ENCODE assay signal across 8 mouse cellular contexts in the genomic region with DNA sequence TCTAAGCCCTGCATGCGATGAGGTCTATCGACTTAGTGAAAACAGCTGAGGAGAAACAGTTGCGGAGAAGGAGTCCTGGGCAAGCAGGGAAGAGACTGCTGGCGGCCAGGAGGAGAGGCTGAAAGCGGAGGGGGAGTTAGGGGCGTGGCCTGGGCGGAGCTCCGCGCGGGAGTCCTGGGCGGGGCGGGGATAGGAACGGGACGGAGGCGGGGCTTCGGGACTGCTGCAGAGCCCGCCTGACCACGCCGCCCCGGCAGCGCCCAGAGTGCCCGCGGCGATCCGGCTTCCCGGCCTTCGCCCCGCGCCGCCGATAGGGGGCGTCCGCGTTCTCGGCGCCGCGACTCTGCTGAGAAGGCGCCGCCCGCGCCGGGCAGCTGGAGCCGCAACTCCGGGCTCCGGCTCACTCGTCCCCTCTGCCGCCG. TPM values are rescaled to one million over a fixed set of nuclear protein-coding genes. Genes with fewer than 3 reads are reported as not detected.
A peak's percentile ranks its signal among the peaks of the same experiment; 100 is the strongest.
DNase-seq lines count a peak whose midpoint lies in the region; ATAC-seq lines count a peak whose summit lies in the region.

Gene Kctd6 (plus strand): TSS at position 338 of the 422 bp plus-strand sequence.

- peak within 1 kb of the TSS; percentile 72; the same call in 1 of the 2 replicates for H3K27ac ChIP-seq in hindbrain, embryonic 11.5 days (ENCODE audit: low read depth, low read length)

- H3K4me2 ChIP-seq in hindbrain, embryonic 11.5 days (replicated peaks; ENCODE audit: low read depth, low read length) = peak within 1 kb of the TSS; percentile 67

- peak within 1 kb of the TSS; percentile 88 for H3K9ac ChIP-seq in hindbrain, embryonic 11.5 days (ENCODE audit: low read depth, low read length)

- peak; percentile 98 for DNase-seq in Muller cell, postnatal 12 days (ENCODE audit: inconsistent ontology term)
- peak; percentile 98 for DNase-seq in cerebellum, adult 9-11 months
- peak; percentile 92 to 97 for DNase-seq in frontal cortex, adult 2 months (ENCODE audit: extremely low spot score in 1 of 2, low spot score in 1 of 2)
- DNase-seq in hindbrain, embryonic 11.5 days (ENCODE audit: low spot score) = peak; percentile 98
- peak; percentile 97 to 98 for DNase-seq in layer of hippocampus, postnatal 10 days (ENCODE audit: low spot score in 2 of 2)
- peak; percentile 99 for DNase-seq in lung, postnatal 10 days
- DNase-seq in ovary, postnatal 36 days (ENCODE audit: low spot score) = peak; percentile 100
- peak; percentile 98 for DNase-seq in thymus, postnatal 25 days

- no peaks in the 10 kb centered on the region for H3K4me1 ChIP-seq in hindbrain, embryonic 11.5 days (replicated peaks; ENCODE audit: control insufficient read depth, insufficient read depth, low read length)

- H3K9me3 ChIP-seq in hindbrain, embryonic 11.5 days (ENCODE audit: control insufficient read depth, low read length) = no peaks in the 10 kb centered on the region

- H3K4me3 ChIP-seq in hindbrain, embryonic 11.5 days (ENCODE audit: low read depth, low read length) = peak within 1 kb of the TSS; percentile 56

- peak; percentile 96 for ATAC-seq in hindbrain, embryonic 11.5 days (ENCODE audit: low FRiP score)

- peaks cover 12% of the 10 kb centered on the region; the same call in 1 of the 2 replicates for H3K27me3 ChIP-seq in hindbrain, embryonic 11.5 days (ENCODE audit: control insufficient read depth, insufficient read depth, low read length)

- no peaks in the 10 kb centered on the region for H3K36me3 ChIP-seq in hindbrain, embryonic 11.5 days (ENCODE audit: control insufficient read depth, insufficient read depth, low read length)

- WGBS in hindbrain, embryonic 11.5 days = under 1% methylated on average over 32 of the region's 49 CpGs

RNA-seq across cellular contexts. Expression of gene Kctd6, which starts in this region (rescaled TPM):
- 35.9 and 36.3 TPM in 2 replicates for polyA plus RNA-seq in frontal cortex, adult 2 months (2012; rRNA removed)
- 8.2 and 11.2 TPM in 2 replicates for polyA plus RNA-seq in hindbrain, embryonic 11.5 days (2014; fragmentation: Nextera tagmentation; extraction: Ambion mirVana)
- total RNA-seq in layer of hippocampus, postnatal 10 days (2021) = 10 to 100 TPM; 33.4 to 36.3 TPM

Comparison
In these comparisons a context has a peak if more than half of its experiments do, and no peak if none do; other contexts are left out.
1. Peak in every context shown above with its lines: DNase-seq, ATAC-seq, H3K4me3 ChIP-seq and H3K27ac ChIP-seq.